Mouse (Mus musculus) heart, postnatal 0 days (tissue): ENCODE data around the gene Pakap. TPM values are rescaled to one million over a fixed set of nuclear protein-coding genes. Genes with fewer than 3 reads are reported as not detected.

Experiments
- ATAC-seq: fragments of 200-750 bp; cut with Nextera tagmentation; 2 replicates; pipeline ENCODE4 v1.8.0; 2017; ENCODE audit warnings: low read depth, moderate number of reproducible peaks, moderate library complexity; ENCODE audit not compliant: insufficient read depth
- DNase-seq: peaks from one replicate; pipeline ENCODE4 v3.0.0-alpha.2; 2016; ENCODE audit warnings: low spot score
- H3K27ac ChIP-seq: fragments of 300-500 bp; sonication (generic); 2 replicates; pipeline ENCODE4 v1.5.1; 2014; ENCODE audit warnings: low read depth, mild to moderate bottlenecking
- H3K27me3 ChIP-seq: fragments of 300-500 bp; sonication (generic); 2 replicates; pipeline ENCODE4 v1.6.1; 2014; ENCODE audit warnings: low read length, mixed read lengths; ENCODE audit not compliant: control insufficient read depth, insufficient read depth
- H3K36me3 ChIP-seq: fragments of 300-500 bp; sonication (generic); replicated peaks from 2 replicates; pipeline ENCODE4 v1.6.1; 2014; ENCODE audit warnings: low read length, mixed read lengths; ENCODE audit not compliant: control insufficient read depth, insufficient read depth
- H3K4me1 ChIP-seq: fragments of 300-500 bp; sonication (generic); 2 replicates; pipeline ENCODE4 v1.6.1; 2014; ENCODE audit warnings: antibody characterized with exemption; ENCODE audit not compliant: control insufficient read depth, insufficient read depth
- H3K4me2 ChIP-seq: fragments of 300-500 bp; sonication (generic); 2 replicates; pipeline ENCODE4 v1.6.1; 2014; ENCODE audit warnings: low read depth, mild to moderate bottlenecking, low read length, moderate library complexity
- H3K4me3 ChIP-seq: fragments of 300-500 bp; sonication (generic); 2 replicates; pipeline ENCODE4 v1.5.1; 2014; ENCODE audit warnings: low read depth, low read length
- H3K9ac ChIP-seq: fragments of 300-500 bp; sonication (generic); replicated peaks from 2 replicates; pipeline ENCODE4 v1.6.1; 2014; ENCODE audit warnings: low read depth, low read length, mixed read lengths
- H3K9me3 ChIP-seq: fragments of 300-500 bp; sonication (generic); replicated peaks from 2 replicates; pipeline ENCODE4 v1.6.1; 2016; ENCODE audit warnings: low read length; ENCODE audit not compliant: control insufficient read depth
- CTCF ChIP-seq: IDR thresholded peaks from 2 replicates; pipeline ENCODE4 v1.5.1; 2016; ENCODE audit warnings: antibody characterized with exemption, control low read depth, low read depth
- EP300 ChIP-seq: IDR thresholded peaks from 2 replicates; pipeline ENCODE4 v1.6.1; 2016; ENCODE audit warnings: antibody characterized with exemption, low read depth
- WGBS: fragments of 180-500 bp; shearing (Covaris S2); extraction: QIAGEN DNeasy Blood & Tissue Kit; methylation state at CpG from one replicate; pipeline ENCODE4 v1.1.7; 2014; 5-methylcytosine and 5-hydroxymethylcytosine counted together
- polyA plus RNA-seq: library from polyadenylated mRNA; unstranded; fragments of >200 nt; fragmentation: Nextera tagmentation; extraction: Ambion mirVana; gene quantifications from 2 replicates; pipeline ENCODE4 v1.2.1, GENCODE M21; 2015
- total RNA-seq: library from RNA; depleted of rRNA; stranded (reverse); fragments of >200 nt; gene quantifications from 2 replicates; pipeline ENCODE4 v1.2.3, GENCODE M21; 2014; ENCODE audit warnings: low replicate concordance

Pakap gene
- total and polyA plus RNA-seq, 2 experiments from 2014 or later, result 21.1 to 43.7 TPM

GRCm38 (mm10) chr4:57570229-57570628, 2.2 kb downstream of the Pakap start:
- H3K27ac ChIP-seq, result peak overlapping the region; percentile 99

GRCm38 (mm10) chr4:57574181-57574580, 6.2 kb downstream of the Pakap start:
- H3K9ac ChIP-seq, result 0 out of 2 replicates have a peak overlapping the region, but pooled peaks have one; percentile 7
- no peak overlapping the region for H3K4me3 ChIP-seq
- DNase-seq, result no peak
- H3K27me3 ChIP-seq, result no peaks in the 10 kb centered on the region
- H3K9me3 ChIP-seq, result no peaks in the 10 kb centered on the region
- H3K4me2 ChIP-seq, result no peak overlapping the region
- peaks cover 8% of the 10 kb centered on the region; the same call in 1 of the 2 replicates for H3K36me3 ChIP-seq
- peaks cover 62% of the 10 kb centered on the region for H3K4me1 ChIP-seq
- TF ChIP-seq CTCF (no peak), EP300 (no peak)
- peak overlapping the region; percentile 89 for H3K27ac ChIP-seq
- no peak for ATAC-seq
- WGBS, result 58% methylated on average over 3 of the region's 3 CpGs

More at GRCm38 (mm10) chr4:57570229-57570628, 2.2 kb downstream of the Pakap start:
- H3K4me2 ChIP-seq, result peak overlapping the region; percentile 84
- no peak for TF ChIP-seq CTCF
- TF ChIP-seq EP300, result no peak
- H3K9ac ChIP-seq, result peak overlapping the region; percentile 95
- peak overlapping the region; percentile 77 for H3K4me3 ChIP-seq
- H3K4me1 ChIP-seq, result peaks cover 58% of the 10 kb centered on the region
- H3K27me3 ChIP-seq, result no peaks in the 10 kb centered on the region
- DNase-seq, result no peak
- no peak for ATAC-seq
- peaks cover 8% of the 10 kb centered on the region; the same call in 1 of the 2 replicates for H3K36me3 ChIP-seq
- 31% methylated on average over 3 of the region's 3 CpGs for WGBS
- no peaks in the 10 kb centered on the region for H3K9me3 ChIP-seq

- DNase-seq, result no peak
- H3K4me2 ChIP-seq, result no peak overlapping the region; the same call in 1 of the 2 replicates
- H3K9ac ChIP-seq, result no peak overlapping the region
These were observed 6.7 kb downstream of the Pakap start for GRCm38 (mm10) chr4:57574646-57575045.

GRCm38 (mm10) chr4:57575686-57576085, 7.7 kb downstream of the Pakap start:
- Histone ChIP-seq H3K9me3 (no peaks in the 10 kb centered on the region), H3K36me3 (peaks cover 8% of the 10 kb centered on the region; the same call in 1 of the 2 replicates), H3K4me2 (no peak overlapping the region), H3K27me3 (no peaks in the 10 kb centered on the region), H3K4me1 (peaks cover 65% of the 10 kb centered on the region), H3K4me3 (no peak overlapping the region), H3K27ac (peak overlapping the region; percentile 89), H3K9ac (0 out of 2 replicates have a peak overlapping the region, but pooled peaks have one; percentile 6)
- TF ChIP-seq CTCF (no peak), EP300 (no peak)
- 48% methylated on average over 5 of the region's 5 CpGs for WGBS
- DNase-seq, result no peak
- no peak for ATAC-seq

More at GRCm38 (mm10) chr4:57574646-57575045, 6.7 kb downstream of the Pakap start:
- WGBS, result 24% methylated on average over 6 of the region's 6 CpGs
- no peaks in the 10 kb centered on the region for H3K27me3 ChIP-seq
- H3K9me3 ChIP-seq, result no peaks in the 10 kb centered on the region
- H3K4me1 ChIP-seq, result peaks cover 64% of the 10 kb centered on the region
- TF ChIP-seq CTCF, result no peak
- TF ChIP-seq EP300, result no peak
- H3K36me3 ChIP-seq, result peaks cover 8% of the 10 kb centered on the region; the same call in 1 of the 2 replicates
- H3K27ac ChIP-seq, result peak overlapping the region; percentile 89
- ATAC-seq, result peak; percentile 57
- H3K4me3 ChIP-seq, result no peak overlapping the region

- Histone ChIP-seq H3K27me3 (no peaks in the 10 kb centered on the region), H3K9ac (no peak overlapping the region), H3K27ac (peak overlapping the region; percentile 89; the same call in 1 of the 2 replicates), H3K4me2 (no peak overlapping the region), H3K4me1 (peaks cover 61% of the 10 kb centered on the region), H3K4me3 (no peak overlapping the region), H3K9me3 (no peaks in the 10 kb centered on the region), H3K36me3 (peaks cover 8% of the 10 kb centered on the region; the same call in 1 of the 2 replicates)
- no peak for DNase-seq
- 40% methylated on average over 11 of the region's 11 CpGs for WGBS
- no peak for TF ChIP-seq EP300
- TF ChIP-seq CTCF, result no peak
- ATAC-seq, result no peak
These were observed 8.1 kb downstream of the Pakap start for GRCm38 (mm10) chr4:57576095-57576494.
